ENCODE assay signal across 25 mouse cellular contexts in genomic region chr3:51647356-51647755, GRCm38 (mm10). TPM values are rescaled to one million over a fixed set of nuclear protein-coding genes. Genes with fewer than 3 reads are reported as not detected.
"Had no signal": no experiment of that assay in that cellular context is flagged by ENCODE, and none has a peak within 500 bp of the region (broad histone marks: within the 10 kb centered on the region; RNA-seq: fewer than 3 reads in every experiment).

No protein-coding gene starts in this region.

- H3K4me2 ChIP-seq: liver, embryonic 13.5 days had no signal

- H3K36me3 ChIP-seq: heart, embryonic 12.5 days; hindbrain, embryonic 10.5 days; hindbrain, embryonic 13.5 days; hindbrain, embryonic 15.5 days; kidney, embryonic 15.5 days; limb, embryonic 10.5 days; limb, embryonic 12.5 days; liver, embryonic 13.5 days had no signal

- H3K27me3 ChIP-seq: heart, embryonic 12.5 days; hindbrain, embryonic 15.5 days; kidney, embryonic 15.5 days; limb, embryonic 12.5 days had no signal

- H3K27ac ChIP-seq: hindbrain, embryonic 10.5 days; hindbrain, embryonic 13.5 days; hindbrain, embryonic 15.5 days; hindbrain, postnatal 0 days; kidney, embryonic 15.5 days; kidney, postnatal 0 days; layer of hippocampus, adult 2 months; left cerebral cortex, adult 2 months; limb, embryonic 10.5 days; limb, embryonic 12.5 days; liver, embryonic 13.5 days had no signal

- H3K4me3 ChIP-seq: hindbrain, embryonic 10.5 days; hindbrain, embryonic 13.5 days; hindbrain, embryonic 15.5 days; limb, embryonic 12.5 days; liver, embryonic 13.5 days had no signal

- H3K9ac ChIP-seq: heart, embryonic 12.5 days; hindbrain, embryonic 15.5 days; kidney, embryonic 15.5 days; limb, embryonic 12.5 days; liver, embryonic 13.5 days had no signal

- DNase-seq: gastrocnemius, adult 2 months; gastrocnemius, postnatal 10 days; heart, adult 18-20 months; heart, postnatal 10 days; heart, postnatal 36 days; kidney, adult 11 months; kidney, adult 2 months; kidney, adult 9 months; kidney, postnatal 25 days; kidney, postnatal 4 days; liver; liver, embryonic 13.5 days had no signal

- H3K9me3 ChIP-seq: hindbrain, embryonic 10.5 days; hindbrain, embryonic 13.5 days; hindbrain, embryonic 15.5 days; kidney, embryonic 15.5 days; limb, embryonic 10.5 days; limb, embryonic 12.5 days; liver, embryonic 13.5 days had no signal

RNA-seq across cellular contexts. Expression of gene Mgst2, which starts 12.8 kb away (rescaled TPM):
- total RNA-seq: hindbrain, postnatal 0 days; layer of hippocampus, adult 2 months; layer of hippocampus, postnatal 25 days; left cerebral cortex, adult 2 months; left cerebral cortex, postnatal 36 days had no signal
- polyA plus RNA-seq: hindbrain, embryonic 10.5 days had no signal
